Mouse (Mus musculus) induced T-regulatory cell, adult 2 months (primary cell): ENCODE results near the gene Gpc5.
A peak's percentile ranks its signal among the peaks of the same experiment; 100 is the strongest.

Experiments
- DNase-seq: peaks from one replicate; pipeline ENCODE4 v3.0.0-alpha.2; 2012; ENCODE audit warnings: low read depth

The Gpc5 gene

GRCm38 (mm10) chr14:115831854-115832625 is 740.0 kb downstream of the Gpc5 start:
- DNase-seq: no peak

GRCm38 (mm10) chr14:115843783-115844182 is 751.8 kb downstream of the Gpc5 start:
- no peak for DNase-seq

GRCm38 (mm10) chr14:115844773-115845427 is 752.9 kb downstream of the Gpc5 start:
- DNase-seq: no peak

- no peak for DNase-seq
These were observed 777.1 kb downstream of the Gpc5 start for GRCm38 (mm10) chr14:115869127-115869526.

- no peak for DNase-seq
These were observed 884.0 kb downstream of the Gpc5 start for GRCm38 (mm10) chr14:115976062-115976461.

- no peak for DNase-seq
These were observed 887.2 kb downstream of the Gpc5 start for GRCm38 (mm10) chr14:115979233-115979632.

GRCm38 (mm10) chr14:115990764-115991163 is 898.7 kb downstream of the Gpc5 start:
- no peak for DNase-seq

- no peak for DNase-seq
These were observed 901.6 kb downstream of the Gpc5 start for GRCm38 (mm10) chr14:115993520-115994106.

GRCm38 (mm10) chr14:115998931-115999330 is 906.9 kb downstream of the Gpc5 start:
- DNase-seq: no peak

- DNase-seq: no peak
These were observed 995.0 kb downstream of the Gpc5 start for GRCm38 (mm10) chr14:116087010-116087409.

GRCm38 (mm10) chr14:116127943-116128342 is 1035.9 kb downstream of the Gpc5 start:
- no peak for DNase-seq

- DNase-seq: no peak
These were observed 1045.3 kb downstream of the Gpc5 start for GRCm38 (mm10) chr14:116137330-116137729.

- no peak for DNase-seq
These were observed 1045.8 kb downstream of the Gpc5 start for GRCm38 (mm10) chr14:116137772-116138171.

- no peak for DNase-seq
These were observed 1070.6 kb downstream of the Gpc5 start for GRCm38 (mm10) chr14:116162586-116162985.

GRCm38 (mm10) chr14:116167401-116167800 is 1075.4 kb downstream of the Gpc5 start:
- DNase-seq: no peak

GRCm38 (mm10) chr14:116169129-116169528 is 1077.1 kb downstream of the Gpc5 start:
- DNase-seq: no peak

GRCm38 (mm10) chr14:116186981-116187380 is 1095.0 kb downstream of the Gpc5 start:
- no peak for DNase-seq

- peak; percentile 2 for DNase-seq
These were observed 1115.0 kb downstream of the Gpc5 start for GRCm38 (mm10) chr14:116206977-116207376.

- DNase-seq: no peak
These were observed 1116.6 kb downstream of the Gpc5 start for GRCm38 (mm10) chr14:116208581-116208980.

GRCm38 (mm10) chr14:116209045-116209444 is 1117.0 kb downstream of the Gpc5 start:
- DNase-seq: no peak

GRCm38 (mm10) chr14:116210304-116210703 is 1118.3 kb downstream of the Gpc5 start:
- peak; percentile 18 for DNase-seq

GRCm38 (mm10) chr14:116212029-116212428 is 1120.0 kb downstream of the Gpc5 start:
- no peak for DNase-seq

- DNase-seq: no peak
These were observed 1166.1 kb downstream of the Gpc5 start for GRCm38 (mm10) chr14:116258126-116258525.
